Mouse (Mus musculus) bone marrow, adult 2 months (tissue): Measurements from ENCODE around the gene Sik3.

ENCODE experiments used
- CTCF ChIP-seq: fragments of 200-500 bp; IDR thresholded peaks from 2 replicates; pipeline ENCODE4 v1.5.1; 2011; ENCODE audit warnings: low read length, control low read depth; ENCODE audit not compliant: control insufficient read depth, insufficient read depth
- POLR2A ChIP-seq: fragments of 200-500 bp; IDR thresholded peaks from 2 replicates; pipeline ENCODE4 v1.6.1; 2011; ENCODE audit warnings: low read depth, mild to moderate bottlenecking, control low read depth, low read length, borderline replicate concordance; ENCODE audit not compliant: control insufficient read depth

- no peak for TF ChIP-seq CTCF
- TF ChIP-seq POLR2A = no peak
Observed at GRCm38 (mm10) chr9:46073443-46073842, 60.8 kb downstream of the Sik3 start.
